Mouse (Mus musculus) heart, postnatal 0 days (tissue): ENCODE data around the gene Hnmt.

ENCODE experiments used
- CTCF ChIP-seq: IDR thresholded peaks from 2 replicates; pipeline ENCODE4 v1.5.1; 2016; ENCODE audit warnings: antibody characterized with exemption, control low read depth, low read depth
- EP300 ChIP-seq: IDR thresholded peaks from 2 replicates; pipeline ENCODE4 v1.6.1; 2016; ENCODE audit warnings: antibody characterized with exemption, low read depth

GRCm38 (mm10) chr2:24090921-24091320 lies 41.7 kb upstream of the Hnmt start:
- no peak for TF ChIP-seq CTCF
- no peak for TF ChIP-seq EP300
